Mouse (Mus musculus) cerebellum, adult 9-11 months (tissue): ENCODE measurements around the gene Arhgef38.

Experiments used
- DNase-seq: peaks from one replicate; pipeline ENCODE4 v3.0.0; 2022

Gene Arhgef38

GRCm38 (mm10) chr3:133234821-133235295, at the start of gene Arhgef38:
Arhgef38 (minus strand) TSS chr3:133234949.
- no peak for DNase-seq

DNA sequence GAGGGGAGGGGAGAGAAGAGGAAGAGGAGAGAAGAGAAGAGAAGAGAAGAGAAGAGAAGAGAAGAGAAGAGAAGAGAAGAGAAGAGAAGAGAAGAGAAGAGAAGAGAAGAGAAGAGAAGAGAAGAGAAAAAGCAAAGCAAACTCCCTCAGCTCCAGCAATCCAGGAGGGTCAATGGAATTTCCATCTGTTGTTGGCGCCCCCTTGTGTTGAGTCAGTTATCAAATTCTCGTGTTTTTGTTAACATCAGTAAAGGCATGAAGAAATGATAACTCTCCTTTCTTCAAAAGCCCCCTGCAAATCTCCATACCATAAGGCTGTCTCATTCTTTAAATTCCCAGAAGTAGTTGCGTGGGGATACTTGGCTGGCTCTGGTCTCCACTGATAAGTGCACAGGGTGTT, 37.1 kb upstream of the Arhgef38 start:
- peak; percentile 51 for DNase-seq

GRCm38 (mm10) chr3:133258860-133259259, 24.1 kb upstream of the Arhgef38 start:
- no peak for DNase-seq

- DNase-seq, result no peak
Measured at GRCm38 (mm10) chr3:133255842-133256241, 21.1 kb upstream of the Arhgef38 start.

- DNase-seq, result no peak
Measured at GRCm38 (mm10) chr3:133244027-133244426, 9.3 kb upstream of the Arhgef38 start.

- DNase-seq, result no peak
Measured at GRCm38 (mm10) chr3:133241916-133242315, 7.2 kb upstream of the Arhgef38 start.

GRCm38 (mm10) chr3:133233993-133234392, 756 bp downstream of the Arhgef38 start:
- DNase-seq, result no peak

DNA sequence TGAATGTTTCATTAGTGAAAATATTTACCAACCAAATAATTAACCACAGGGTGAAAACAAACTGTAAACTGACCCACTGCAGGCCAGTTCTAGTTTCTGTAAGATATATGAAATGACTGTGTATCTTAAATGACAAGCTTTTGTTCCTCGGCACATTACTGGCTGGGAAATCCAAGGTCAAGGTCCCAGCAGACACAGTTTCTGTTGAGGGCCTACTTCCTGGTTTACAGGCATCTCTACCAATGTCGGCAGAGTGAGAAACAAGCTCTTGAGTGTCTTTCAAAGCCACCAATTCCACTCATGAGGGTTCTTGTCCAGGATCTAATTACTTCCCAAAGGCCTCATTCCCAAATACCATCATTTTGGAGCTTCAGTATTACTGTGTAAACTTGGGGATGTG, 4.3 kb downstream of the Arhgef38 start:
- no peak for DNase-seq

- DNase-seq, result no peak
Measured at GRCm38 (mm10) chr3:133229594-133229993, 5.2 kb downstream of the Arhgef38 start.

GRCm38 (mm10) chr3:133227258-133228012, 7.3 kb downstream of the Arhgef38 start:
- DNase-seq, result no peak

GRCm38 (mm10) chr3:133218501-133218900, 16.2 kb downstream of the Arhgef38 start:
- no peak for DNase-seq

- DNase-seq, result no peak
Measured at GRCm38 (mm10) chr3:133215198-133215819, 19.4 kb downstream of the Arhgef38 start.

- no peak for DNase-seq
Measured at GRCm38 (mm10) chr3:133213434-133214114, 21.2 kb downstream of the Arhgef38 start.

- no peak for DNase-seq
Measured at GRCm38 (mm10) chr3:133211324-133211723, 23.4 kb downstream of the Arhgef38 start.

GRCm38 (mm10) chr3:133203713-133204112, 31.0 kb downstream of the Arhgef38 start:
- DNase-seq, result no peak

- no peak for DNase-seq
Measured at GRCm38 (mm10) chr3:133202171-133202570, 32.6 kb downstream of the Arhgef38 start.

DNA sequence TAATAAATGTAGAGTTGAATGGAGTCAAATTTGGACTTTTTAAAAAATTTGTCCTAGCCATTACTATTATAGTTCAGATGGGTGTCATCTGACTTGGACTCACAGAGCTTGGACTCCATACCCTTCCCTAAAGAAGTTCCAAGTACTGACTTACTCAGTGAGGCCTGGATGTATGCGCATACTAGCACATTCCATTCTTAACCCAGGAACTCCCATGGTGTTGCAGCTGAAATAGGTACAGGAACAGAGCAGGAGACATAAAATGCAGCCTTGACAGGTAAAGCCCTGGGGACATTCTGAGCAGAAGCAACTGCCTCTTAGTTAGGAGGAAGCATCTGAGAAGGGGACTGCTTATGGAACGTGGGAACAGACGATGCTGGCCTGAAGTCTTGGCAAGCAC, 45.8 kb downstream of the Arhgef38 start:
- no peak for DNase-seq

DNA sequence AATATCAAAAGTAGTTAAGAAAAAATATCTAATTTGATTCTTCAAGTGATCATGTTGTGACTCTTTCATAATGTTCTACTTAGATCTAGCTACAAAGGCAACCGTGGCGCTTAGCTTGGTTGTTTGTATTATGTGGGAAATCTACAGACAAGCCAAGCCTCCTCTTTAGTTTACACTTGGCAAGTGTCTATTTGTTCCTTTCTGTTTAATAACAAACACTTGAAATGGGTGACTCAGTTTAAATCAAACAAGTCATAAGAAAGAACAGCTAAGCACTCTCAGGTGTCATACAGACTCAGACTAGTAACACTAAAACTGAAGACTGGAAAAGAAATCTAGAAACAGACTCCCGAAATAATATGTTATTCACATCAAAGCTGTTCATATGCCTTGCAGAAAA, 47.2 kb downstream of the Arhgef38 start:
- DNase-seq, result no peak

- no peak for DNase-seq
Measured at GRCm38 (mm10) chr3:133176033-133176750, 58.6 kb downstream of the Arhgef38 start.

DNA sequence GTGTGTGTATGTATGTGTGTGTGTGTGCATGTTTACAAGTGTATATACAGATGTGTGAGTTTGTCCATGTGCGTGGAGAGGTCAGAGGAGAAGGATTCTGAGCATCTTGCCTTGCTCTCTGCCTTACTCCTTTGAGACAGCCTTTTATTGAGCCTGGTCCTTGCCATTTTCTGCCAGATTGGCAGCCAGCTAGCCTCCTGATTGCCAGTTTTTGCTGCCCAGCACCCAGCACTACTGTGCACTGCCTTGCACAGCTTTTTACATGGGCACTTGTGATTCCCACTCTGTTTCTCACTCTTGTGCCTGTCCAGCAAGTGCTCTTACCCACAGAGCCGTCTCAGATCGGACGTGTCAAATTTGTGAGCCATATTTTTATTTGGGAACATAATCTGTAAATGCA, 62.5 kb downstream of the Arhgef38 start:
- no peak for DNase-seq

GRCm38 (mm10) chr3:133169737-133170136, 65.0 kb downstream of the Arhgef38 start:
- DNase-seq, result no peak

- DNase-seq, result no peak
Measured at GRCm38 (mm10) chr3:133167550-133167949, 67.2 kb downstream of the Arhgef38 start.

DNA sequence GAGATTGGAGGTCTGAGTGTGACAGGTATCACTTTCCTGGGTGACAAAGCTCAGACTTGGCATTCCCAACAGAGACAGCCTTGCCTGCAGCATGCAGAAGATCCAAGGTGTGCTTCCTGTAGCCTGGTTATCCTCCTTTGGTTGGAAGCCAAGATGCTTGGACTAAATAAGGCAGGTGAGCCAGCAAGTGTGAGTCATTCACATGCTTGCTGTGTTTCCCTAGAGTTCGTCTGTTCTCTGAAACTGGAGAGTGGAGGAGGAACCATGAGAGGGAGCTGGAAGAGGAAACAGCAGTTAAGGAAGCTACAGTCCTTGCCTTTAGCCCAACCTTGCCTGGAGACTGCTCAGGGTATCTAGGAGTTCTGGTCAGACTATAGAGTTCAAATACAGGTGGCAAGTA, 69.6 kb downstream of the Arhgef38 start:
- peak; percentile 76 for DNase-seq
